In the genomic region with DNA sequence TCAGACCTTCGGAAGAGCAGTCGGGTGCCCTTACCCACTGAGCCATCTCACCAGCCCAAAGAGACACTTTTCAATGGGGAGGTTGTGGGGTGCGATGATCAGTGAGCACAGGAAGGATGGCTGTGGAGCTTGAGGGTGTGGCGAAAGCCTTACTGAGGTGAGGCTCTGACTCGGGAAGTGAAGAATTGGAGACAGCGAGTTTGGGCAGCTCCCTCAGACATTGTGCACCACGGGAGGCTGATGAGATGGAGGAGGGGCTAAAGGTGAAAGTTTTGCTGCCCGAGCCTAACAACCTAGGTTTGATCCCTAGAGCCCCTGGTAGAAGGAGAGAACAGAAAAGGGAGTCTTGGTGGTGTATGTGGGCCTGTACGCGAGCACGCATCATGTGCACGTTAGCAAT, we compare ENCODE assay signal across 21 mouse cellular contexts. TPM values are rescaled to one million over a fixed set of nuclear protein-coding genes. Genes with fewer than 3 reads are reported as not detected.
DNase-seq lines count a peak whose midpoint lies in the region; ATAC-seq and TF ChIP-seq lines count a peak whose summit lies in the region.
"Had no signal": no experiment of that assay in that cellular context is flagged by ENCODE, and none has a peak within 500 bp of the region (broad histone marks: within the 10 kb centered on the region; RNA-seq: fewer than 3 reads in every experiment).

No protein-coding gene starts in this region.

- H3K27ac ChIP-seq in heart, embryonic 13.5 days (replicated peaks) = no peak overlapping the region
- H3K27ac ChIP-seq in heart, embryonic 10.5 days = no peak overlapping the region
- H3K27ac ChIP-seq in ES-Bruce4 (ENCODE audit: insufficient read depth, low read length) = no peak overlapping the region
- peak overlapping the region; percentile 70 for H3K27ac ChIP-seq in stomach, postnatal 0 days (replicated peaks)
- H3K27ac ChIP-seq: forebrain, embryonic 15.5 days; heart, embryonic 15.5 days; hindbrain, embryonic 13.5 days; hindbrain, postnatal 0 days had no signal

- H3K36me3 ChIP-seq in heart, embryonic 13.5 days = peaks cover 44% of the 10 kb centered on the region
- peaks cover 45% of the 10 kb centered on the region for H3K36me3 ChIP-seq in heart, embryonic 10.5 days
- peaks cover 32% of the 10 kb centered on the region for H3K36me3 ChIP-seq in ES-Bruce4 (ENCODE audit: control insufficient read depth, insufficient read depth, low read length, poor library complexity, severe bottlenecking)
- H3K36me3 ChIP-seq in stomach, postnatal 0 days (ENCODE audit: control insufficient read depth, insufficient read depth, low read length) = peaks cover 14% of the 10 kb centered on the region

- H3K4me1 ChIP-seq in heart, embryonic 13.5 days = peaks cover 28% of the 10 kb centered on the region
- H3K4me1 ChIP-seq in heart, embryonic 10.5 days = peaks cover 20% of the 10 kb centered on the region
- H3K4me1 ChIP-seq in ES-Bruce4 (ENCODE audit: control insufficient read depth, insufficient read depth, low read length) = peaks cover 2% of the 10 kb centered on the region
- H3K4me1 ChIP-seq in stomach, postnatal 0 days (replicated peaks; ENCODE audit: control insufficient read depth, insufficient read depth) = no peaks in the 10 kb centered on the region

- no peak overlapping the region for H3K4me2 ChIP-seq in heart, embryonic 13.5 days
- H3K4me2 ChIP-seq in stomach, postnatal 0 days (replicated peaks; ENCODE audit: low read depth) = no peak overlapping the region
- H3K4me2 ChIP-seq: forebrain, embryonic 15.5 days; heart, embryonic 15.5 days; hindbrain, embryonic 13.5 days had no signal

- ATAC-seq in heart, embryonic 13.5 days (ENCODE audit: extremely low read depth, insufficient number of reproducible peaks, low FRiP score, low TSS enrichment) = no peak
- ATAC-seq in stomach, postnatal 0 days (ENCODE audit: low FRiP score, low TSS enrichment) = no peak
- ATAC-seq: forebrain, embryonic 15.5 days; hindbrain, postnatal 0 days had no signal

- no peak for DNase-seq in heart, embryonic 10.5 days (ENCODE audit: low spot score)
- DNase-seq in ZHBTc4 (ENCODE audit: low read depth, low spot score) = peak; percentile 79
- no peak for DNase-seq in stomach, postnatal 0 days (ENCODE audit: low spot score)
- no peak for DNase-seq in urinary bladder, postnatal 10 days (ENCODE audit: low spot score)
- no peak for DNase-seq in left cerebral cortex, adult 18-20 months (ENCODE audit: low spot score in 2 of 2)
- DNase-seq: adrenal gland, adult 2 months; adrenal gland, postnatal 25 days; cerebellum, adult 8-10 months; cerebellum, postnatal 14 days; gastrocnemius, postnatal 36 days; heart, adult 11 months; heart, postnatal 14 days had no signal

- no peak for TF ChIP-seq CTCF in ES-Bruce4 (IDR thresholded peaks at IDR 0.05; ENCODE audit: low read depth, low read length)
- TF ChIP-seq CTCF in stomach, postnatal 0 days (IDR thresholded peaks at IDR 0.05; ENCODE audit: low read depth) = no peak

- H3K9ac ChIP-seq in heart, embryonic 13.5 days = peak overlapping the region; percentile 12; the same call in 1 of the 2 replicates
- H3K9ac ChIP-seq in ES-Bruce4 (ENCODE audit: low read depth, poor library complexity, severe bottlenecking) = no peak overlapping the region
- no peak overlapping the region for H3K9ac ChIP-seq in stomach, postnatal 0 days (ENCODE audit: low read length)
- H3K9ac ChIP-seq: forebrain, embryonic 15.5 days; heart, embryonic 15.5 days; hindbrain, embryonic 13.5 days had no signal

- H3K9me3 ChIP-seq in heart, embryonic 13.5 days = no peaks in the 10 kb centered on the region
- no peaks in the 10 kb centered on the region for H3K9me3 ChIP-seq in heart, embryonic 10.5 days
- no peaks in the 10 kb centered on the region for H3K9me3 ChIP-seq in ES-Bruce4 (replicated peaks; ENCODE audit: control insufficient read depth, insufficient read depth, low read length, poor library complexity, severe bottlenecking)
- H3K9me3 ChIP-seq in stomach, postnatal 0 days (ENCODE audit: control insufficient read depth, low read length) = no peaks in the 10 kb centered on the region
- H3K9me3 ChIP-seq: forebrain, embryonic 15.5 days; heart, embryonic 15.5 days; hindbrain, embryonic 13.5 days had no signal

- H3K4me3 ChIP-seq in heart, embryonic 13.5 days = no peak overlapping the region
- no peak overlapping the region for H3K4me3 ChIP-seq in heart, embryonic 10.5 days
- peak overlapping the region; percentile 2 for H3K4me3 ChIP-seq in ES-Bruce4 (ENCODE audit: low read depth, low read length)
- H3K4me3 ChIP-seq in stomach, postnatal 0 days (ENCODE audit: low read depth, low read length) = no peak overlapping the region
- H3K4me3 ChIP-seq: forebrain, embryonic 15.5 days; heart, embryonic 15.5 days; hindbrain, embryonic 13.5 days had no signal

- H3K27me3 ChIP-seq in heart, embryonic 13.5 days (replicated peaks) = no peaks in the 10 kb centered on the region
- no peaks in the 10 kb centered on the region for H3K27me3 ChIP-seq in heart, embryonic 10.5 days (ENCODE audit: insufficient read depth, poor library complexity, severe bottlenecking)
- no peaks in the 10 kb centered on the region for H3K27me3 ChIP-seq in ES-Bruce4 (ENCODE audit: control insufficient read depth, insufficient read depth, low read length, poor library complexity, severe bottlenecking)
- no peaks in the 10 kb centered on the region for H3K27me3 ChIP-seq in stomach, postnatal 0 days (ENCODE audit: control insufficient read depth, insufficient read depth, low read length)
- H3K27me3 ChIP-seq: forebrain, embryonic 15.5 days; heart, embryonic 15.5 days had no signal

- no peak for TF ChIP-seq EP300 in ES-Bruce4 (IDR thresholded peaks at IDR 0.05; ENCODE audit: insufficient read depth, low read depth, low read length)
- TF ChIP-seq EP300 in stomach, postnatal 0 days (optimal IDR thresholded peaks at IDR 0.05) = no peak

- TF ChIP-seq POLR2A in ES-Bruce4 (IDR thresholded peaks at IDR 0.05; ENCODE audit: insufficient read depth, low read length) = no peak

- 84% methylated on average over 12 of the region's 12 CpGs for WGBS in heart, embryonic 13.5 days
- WGBS in heart, embryonic 10.5 days = 85% methylated on average over 12 of the region's 12 CpGs
- 74% methylated on average over 12 of the region's 12 CpGs for WGBS in stomach, postnatal 0 days

RNA-seq across cellular contexts. Expression of a gene that starts 2.3 kb away (rescaled TPM):
- polyA plus RNA-seq in heart, embryonic 13.5 days (2015; fragmentation: Nextera tagmentation; extraction: Ambion mirVana) = 6.0 TPM in 2 replicates
- 6.0 and 8.1 TPM in 2 replicates for polyA plus RNA-seq in heart, embryonic 10.5 days (2016; fragmentation: Nextera tagmentation; extraction: Ambion mirVana)
- 1.4 TPM in 2 replicates for polyA plus RNA-seq in ES-Bruce4 (2011; ENCODE audit: insufficient read depth, insufficient read length, low read depth, missing spikeins)
- 6.4 and 7.9 TPM in 2 replicates for polyA plus RNA-seq in stomach, postnatal 0 days (2015; fragmentation: Nextera tagmentation; extraction: Ambion mirVana)
- 10 to 100 TPM in 1 of 2 experiments, 1 to 10 TPM in 1; 7.3 to 10.8 TPM for total RNA-seq in left cerebral cortex, adult 18-20 months (2021)

RNA-seq across cellular contexts. Expression of a gene that starts 2.5 kb away (rescaled TPM):
- 231 and 244 TPM in 2 replicates for polyA plus RNA-seq in heart, embryonic 13.5 days (2015; fragmentation: Nextera tagmentation; extraction: Ambion mirVana)
- 289 and 326 TPM in 2 replicates for polyA plus RNA-seq in heart, embryonic 10.5 days (2016; fragmentation: Nextera tagmentation; extraction: Ambion mirVana)
- 162 and 166 TPM in 2 replicates for polyA plus RNA-seq in ES-Bruce4 (2011; ENCODE audit: insufficient read depth, insufficient read length, low read depth, missing spikeins)
- polyA plus RNA-seq in stomach, postnatal 0 days (2015; fragmentation: Nextera tagmentation; extraction: Ambion mirVana) = 308 and 320 TPM in 2 replicates
- 100 to 1,000 TPM; 102 to 111 TPM for total RNA-seq in left cerebral cortex, adult 18-20 months (2021)

RNA-seq across cellular contexts. Expression of a gene that starts 21.7 kb away (rescaled TPM):
- polyA plus RNA-seq in heart, embryonic 13.5 days (2015; fragmentation: Nextera tagmentation; extraction: Ambion mirVana) = 0.42 and 0.44 TPM in 2 replicates
- polyA plus RNA-seq in heart, embryonic 10.5 days (2016; fragmentation: Nextera tagmentation; extraction: Ambion mirVana) = 0.34 and 1.6 TPM in 2 replicates
- 0.43 and 1.4 TPM in 2 replicates for polyA plus RNA-seq in ES-Bruce4 (2011; ENCODE audit: insufficient read depth, insufficient read length, low read depth, missing spikeins)
- 3.6 and 3.9 TPM in 2 replicates for polyA plus RNA-seq in stomach, postnatal 0 days (2015; fragmentation: Nextera tagmentation; extraction: Ambion mirVana)
- 10 to 100 TPM; 19.6 to 26.1 TPM for total RNA-seq in left cerebral cortex, adult 18-20 months (2021)
- total RNA-seq: hematopoietic stem cell, adult 5-6 weeks; MEL had no signal
- polyA plus RNA-seq: C2C12 had no signal

RNA-seq across cellular contexts. Expression of a gene that starts 34.6 kb away (rescaled TPM):
- polyA plus RNA-seq in heart, embryonic 13.5 days (2015; fragmentation: Nextera tagmentation; extraction: Ambion mirVana) = 15.4 and 15.6 TPM in 2 replicates
- 13.1 and 14.5 TPM in 2 replicates for polyA plus RNA-seq in heart, embryonic 10.5 days (2016; fragmentation: Nextera tagmentation; extraction: Ambion mirVana)
- 12.4 and 13.4 TPM in 2 replicates for polyA plus RNA-seq in ES-Bruce4 (2011; ENCODE audit: insufficient read depth, insufficient read length, low read depth, missing spikeins)
- 7.0 and 7.8 TPM in 2 replicates for polyA plus RNA-seq in stomach, postnatal 0 days (2015; fragmentation: Nextera tagmentation; extraction: Ambion mirVana)
- 10 to 100 TPM; 22.2 to 26.8 TPM for total RNA-seq in left cerebral cortex, adult 18-20 months (2021)
